Mouse (Mus musculus) gonadal fat pad, adult 2 months (tissue): ENCODE measurements around the gene Kdm5a. TPM values are rescaled to one million over a fixed set of nuclear protein-coding genes. Genes with fewer than 3 reads are reported as not detected.
A peak's percentile ranks its signal among the peaks of the same experiment; 100 is the strongest.

Source experiments
- DNase-seq: peaks from one replicate; pipeline ENCODE4 v3.0.0-alpha.2; 2012; ENCODE audit warnings: low read depth
- polyA plus RNA-seq: library from polyadenylated mRNA; depleted of rRNA; stranded (reverse); fragments of >200 nt; gene quantifications from 2 replicates; pipeline ENCODE4 v1.2.3, GENCODE M21; 2012

Gene Kdm5a
- polyA plus RNA-seq, 1 experiment = 6.8 TPM

DNA sequence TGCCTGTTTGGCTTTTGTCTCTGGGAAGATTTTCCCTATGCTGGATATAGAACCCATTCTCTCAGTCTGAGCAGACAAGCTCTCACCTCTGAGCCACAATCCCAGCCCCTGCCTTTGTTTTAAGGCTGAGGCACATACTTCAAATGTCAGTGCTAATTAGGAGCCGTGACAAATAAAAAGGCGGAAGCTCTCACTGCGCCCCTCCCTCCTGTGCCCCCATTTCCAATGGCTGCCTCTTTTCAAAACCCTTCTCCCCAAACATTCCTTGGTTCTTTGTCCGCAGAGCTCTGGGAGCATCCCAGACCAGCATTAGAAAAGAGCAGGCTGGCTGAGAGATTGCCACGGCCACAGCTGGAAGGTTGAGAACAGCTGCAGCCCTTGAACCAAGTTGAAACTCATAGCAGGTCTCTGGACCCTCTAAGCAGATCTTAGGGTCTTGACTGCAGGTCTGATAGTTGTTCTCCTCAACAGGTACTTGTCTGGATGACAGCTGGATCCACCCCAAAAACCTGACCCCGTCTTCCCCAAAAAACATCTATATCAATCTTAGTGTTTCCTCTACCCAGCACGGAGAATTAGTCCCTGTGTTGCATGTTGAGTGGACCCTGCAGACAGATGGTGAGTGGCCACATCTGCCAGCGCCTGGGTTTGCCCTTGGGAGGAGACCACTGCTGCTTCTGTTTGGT, 108.7 kb downstream of the Kdm5a start:
- DNase-seq = no peak

- no peak for DNase-seq
Observed at GRCm38 (mm10) chr6:120473427-120473826, 109.5 kb downstream of the Kdm5a start.

DNA sequence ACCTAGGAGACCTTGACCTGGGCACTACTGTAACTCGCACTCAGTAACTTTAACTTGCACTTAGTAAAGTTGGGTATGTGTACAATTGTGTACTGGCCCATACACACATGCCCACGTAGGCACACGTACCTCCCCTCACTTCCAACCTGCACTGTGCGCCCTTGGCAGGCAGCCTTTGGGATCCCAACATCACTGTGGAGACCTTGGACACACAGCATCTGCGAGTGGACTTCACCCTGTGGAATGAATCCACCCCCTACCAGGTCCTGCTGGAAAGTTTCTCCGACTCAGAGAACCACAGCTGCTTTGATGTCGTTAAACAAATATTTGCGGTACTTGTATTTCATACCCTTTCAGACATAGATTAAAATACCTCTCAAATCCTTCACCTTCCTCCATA, 111.4 kb downstream of the Kdm5a start:
- no peak for DNase-seq

DNA sequence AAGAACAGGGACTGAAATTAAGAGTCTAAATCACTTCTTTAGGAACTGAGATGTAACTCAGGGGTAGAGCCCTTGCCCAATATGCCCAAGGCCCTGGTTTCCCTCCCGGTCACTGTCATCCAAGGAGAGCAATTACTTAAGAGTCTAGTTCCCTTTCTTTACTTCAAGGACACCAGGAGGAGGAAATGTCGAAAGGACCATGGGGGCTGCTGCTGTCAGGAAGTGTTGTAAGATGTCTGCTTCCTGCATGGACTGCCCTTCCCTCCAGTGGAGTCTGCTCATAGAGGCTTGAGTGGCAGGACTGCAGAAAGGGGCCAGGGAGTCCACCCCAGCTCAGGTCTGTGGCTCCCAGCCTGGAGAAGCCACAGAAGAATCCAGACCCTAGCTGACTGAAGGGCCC, 115.4 kb downstream of the Kdm5a start:
- no peak for DNase-seq

DNA sequence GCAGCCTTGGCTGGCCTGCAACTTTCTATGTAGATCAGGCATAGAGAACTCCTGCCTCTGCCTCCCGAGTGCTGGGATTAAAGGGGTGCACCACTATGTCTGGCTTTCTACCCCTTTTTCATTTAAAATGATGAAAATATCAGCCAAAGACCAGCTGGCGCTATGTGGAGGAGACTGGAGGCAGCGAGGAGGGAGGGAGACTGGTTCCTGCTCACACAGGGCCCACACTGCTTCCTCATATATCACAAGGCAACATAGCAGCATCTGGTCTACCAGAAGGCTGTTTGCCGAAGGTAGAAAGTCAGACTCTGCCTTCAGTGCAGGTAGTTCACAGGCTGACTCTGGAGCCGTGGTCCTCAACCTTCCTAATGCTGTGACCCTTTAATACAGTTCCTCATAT, 116.4 kb downstream of the Kdm5a start:
- DNase-seq = no peak

GRCm38 (mm10) chr6:120481538-120481937, 117.6 kb downstream of the Kdm5a start:
- no peak for DNase-seq

DNA sequence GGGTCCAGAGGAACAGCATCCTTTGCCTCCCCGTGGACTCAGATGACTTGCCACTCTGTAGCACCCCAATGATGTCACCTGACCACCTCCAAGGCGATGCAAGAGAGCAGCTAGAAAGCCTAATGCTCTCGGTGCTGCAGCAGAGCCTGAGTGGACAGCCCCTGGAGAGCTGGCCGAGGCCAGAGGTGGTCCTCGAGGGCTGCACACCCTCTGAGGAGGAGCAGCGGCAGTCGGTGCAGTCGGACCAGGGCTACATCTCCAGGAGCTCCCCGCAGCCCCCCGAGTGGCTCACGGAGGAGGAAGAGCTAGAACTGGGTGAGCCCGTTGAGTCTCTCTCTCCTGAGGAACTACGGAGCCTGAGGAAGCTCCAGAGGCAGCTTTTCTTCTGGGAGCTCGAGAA, 118.1 kb downstream of the Kdm5a start:
- no peak for DNase-seq

DNA sequence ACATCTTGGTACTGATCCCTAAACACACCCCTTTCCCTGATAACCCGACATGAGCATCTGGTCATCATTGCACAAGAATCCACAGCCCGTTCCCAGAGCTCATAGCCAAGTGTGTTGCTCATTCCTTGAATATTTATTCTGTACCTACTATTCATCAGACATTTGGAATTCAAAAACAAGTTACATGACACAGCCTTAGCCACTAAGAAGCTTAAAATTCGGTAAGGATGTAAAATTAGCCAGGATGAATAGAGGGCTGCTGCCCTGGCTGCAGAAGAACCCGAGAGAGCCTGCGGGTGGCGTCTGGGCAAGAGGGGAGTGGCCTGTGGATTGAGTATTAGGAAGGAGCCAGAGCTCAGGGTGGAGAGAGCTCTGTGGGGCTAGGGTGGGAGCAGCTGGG, 118.8 kb downstream of the Kdm5a start:
- DNase-seq = no peak

- DNase-seq = peak; percentile 16
Observed at GRCm38 (mm10) chr6:120483211-120483626, 119.3 kb downstream of the Kdm5a start.

GRCm38 (mm10) chr6:120485038-120485437, 121.1 kb downstream of the Kdm5a start:
- DNase-seq = no peak

DNA sequence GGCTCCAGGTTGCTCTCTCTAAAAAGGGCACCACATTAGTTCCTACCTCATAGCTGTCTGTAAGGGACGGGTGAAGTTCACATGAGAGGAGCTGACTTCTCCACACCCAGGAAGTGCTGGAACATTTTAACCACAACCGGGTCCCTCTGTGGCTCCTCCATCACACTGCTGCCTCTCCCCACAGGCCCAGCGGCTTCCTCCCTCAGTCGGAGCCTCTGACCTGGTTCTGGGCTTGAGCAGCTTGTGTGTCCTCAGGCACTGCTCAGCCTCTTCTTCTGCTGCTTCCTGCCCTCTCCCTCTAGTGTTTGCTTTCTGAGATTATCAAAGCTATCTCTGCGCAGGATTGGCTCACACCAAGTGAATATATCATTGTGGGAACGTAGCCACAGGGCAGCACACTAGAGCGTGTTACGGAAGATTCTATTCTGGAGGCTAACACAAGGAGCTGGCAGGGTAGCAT, 122.2 kb downstream of the Kdm5a start:
- no peak for DNase-seq

GRCm38 (mm10) chr6:120488647-120489046, 124.7 kb downstream of the Kdm5a start:
- no peak for DNase-seq

- no peak for DNase-seq
Observed at GRCm38 (mm10) chr6:120489461-120489860, 125.5 kb downstream of the Kdm5a start.

DNA sequence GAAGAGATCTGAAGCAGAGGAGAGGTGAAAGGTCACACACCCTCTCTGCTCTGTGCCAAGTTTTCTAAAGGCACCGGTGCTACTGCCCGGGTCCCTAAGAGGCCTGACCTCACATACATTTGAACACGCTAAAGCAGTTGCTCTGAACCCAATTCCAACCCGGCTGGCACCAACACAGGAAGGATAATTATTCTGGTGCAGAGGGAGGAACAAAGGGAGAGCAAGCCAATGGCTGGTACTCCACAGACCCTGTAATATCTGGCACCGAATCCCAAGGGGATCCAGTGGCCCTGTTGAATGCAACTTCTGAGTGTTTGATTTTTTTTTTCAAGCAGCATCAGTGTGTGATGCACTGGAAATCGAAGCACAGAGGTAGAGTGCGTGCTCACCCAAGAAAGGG, 127.1 kb downstream of the Kdm5a start:
- DNase-seq = no peak

DNA sequence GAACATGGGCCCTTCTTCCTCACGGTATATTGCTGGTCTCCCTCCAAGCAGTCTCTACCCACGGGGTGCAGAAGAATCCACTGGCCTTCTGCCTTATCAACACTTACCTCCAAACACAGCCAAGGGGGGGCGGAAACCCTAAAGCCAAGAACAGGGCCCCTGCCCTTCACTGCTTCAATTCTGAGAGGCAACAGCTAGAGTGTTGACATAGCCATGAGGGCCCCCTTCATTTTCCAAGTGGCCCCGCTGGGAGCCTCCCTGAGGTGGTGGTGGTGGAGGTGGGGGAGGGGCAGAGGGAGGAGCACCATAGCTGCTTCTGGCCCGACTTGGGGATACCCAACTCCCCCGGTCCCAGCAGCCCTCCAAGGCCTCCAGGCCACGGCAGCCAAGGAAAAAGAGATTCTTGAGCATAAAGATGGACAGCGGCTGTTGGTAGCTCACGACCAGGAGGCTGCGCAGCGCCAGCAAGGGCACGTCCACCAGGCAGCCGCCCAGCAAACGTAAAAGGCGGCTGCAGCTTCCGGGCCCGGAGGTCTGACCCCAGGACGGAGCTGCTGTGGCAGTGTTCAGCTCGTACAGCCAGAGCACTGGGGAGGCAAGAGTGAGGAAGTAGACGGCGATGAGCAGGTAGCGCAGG, 128.1 kb downstream of the Kdm5a start:
- no peak for DNase-seq

GRCm38 (mm10) chr6:120492499-120493373, 128.8 kb downstream of the Kdm5a start:
- DNase-seq = no peak

DNA sequence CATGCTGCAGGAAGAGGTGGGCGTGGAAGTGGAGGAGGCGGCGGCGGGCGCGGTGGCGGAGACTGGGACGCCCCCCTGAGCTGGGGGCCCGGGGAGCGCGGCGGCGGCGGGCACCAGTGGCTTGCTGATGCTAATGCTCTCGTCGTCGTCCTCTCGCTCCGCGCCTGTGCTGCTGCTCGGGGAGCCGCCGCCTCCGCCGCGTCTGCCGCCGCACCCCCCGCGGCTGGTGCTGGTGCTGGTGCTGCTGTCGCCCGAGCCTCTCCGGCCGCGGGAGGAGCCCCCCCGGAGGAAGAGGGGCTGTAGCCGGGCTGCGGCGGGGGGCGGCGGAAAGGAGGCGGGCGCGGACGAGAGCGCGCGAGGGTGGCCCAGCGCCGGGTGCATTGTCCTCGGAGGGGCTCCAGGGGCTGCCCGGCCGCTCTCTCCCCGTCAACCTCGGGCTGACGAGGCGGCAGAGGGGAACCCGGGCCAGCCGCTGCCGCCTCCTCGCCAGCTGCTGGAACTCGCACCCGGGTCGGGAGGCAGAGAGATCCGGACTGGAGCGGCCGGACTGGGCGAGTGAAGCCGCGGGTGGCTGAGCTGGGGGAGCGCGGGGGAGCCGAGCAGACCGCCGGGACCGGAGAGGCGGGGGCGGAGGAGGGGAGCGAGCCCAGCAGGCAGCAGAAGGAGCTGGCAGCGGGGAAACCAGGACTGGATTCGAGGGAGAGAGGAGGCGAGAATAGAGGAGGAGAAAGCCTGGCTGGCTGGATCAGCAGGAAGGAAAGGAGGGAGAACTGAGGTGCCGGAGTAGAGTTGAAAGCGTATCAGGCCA, 129.7 kb downstream of the Kdm5a start, which contains the start of gene Tmem121b:
Tmem121b (minus strand) TSS at position 434 of the 808 bp plus-strand sequence.
- no peak for DNase-seq
